Comparison of ENCODE assay signal across 18 mouse cellular contexts in genomic region chr6:120957331-120957730, GRCm38 (mm10). TPM values are rescaled to one million over a fixed set of nuclear protein-coding genes. Genes with fewer than 3 reads are reported as not detected.
DNase-seq lines count a peak whose midpoint lies in the region; ATAC-seq lines count a peak whose summit lies in the region.
"Had no signal": no experiment of that assay in that cellular context is flagged by ENCODE, and none has a peak within 500 bp of the region (broad histone marks: within the 10 kb centered on the region; RNA-seq: fewer than 3 reads in every experiment).

No protein-coding gene starts in this region.

- 70% methylated on average over 4 of the region's 4 CpGs for WGBS in heart, embryonic 16.5 days
- 34% methylated on average over 4 of the region's 4 CpGs for WGBS in liver, embryonic 16.5 days (ENCODE audit: insufficient replicate concordance)

- peaks cover 4% of the 10 kb centered on the region; the same call in 1 of the 2 replicates for H3K4me1 ChIP-seq in heart, embryonic 16.5 days (ENCODE audit: control insufficient read depth, insufficient read depth, low read length)
- peaks cover 35% of the 10 kb centered on the region for H3K4me1 ChIP-seq in liver, embryonic 16.5 days (ENCODE audit: control insufficient read depth, low read depth, low read length)
- H3K4me1 ChIP-seq: neural tube, embryonic 13.5 days had no signal

- H3K27me3 ChIP-seq in heart, embryonic 16.5 days (ENCODE audit: control insufficient read depth, insufficient read depth, low read length) = no peaks in the 10 kb centered on the region
- no peaks in the 10 kb centered on the region for H3K27me3 ChIP-seq in liver, embryonic 16.5 days (ENCODE audit: control insufficient read depth, insufficient read depth, low read depth, low read length)
- H3K27me3 ChIP-seq: heart, embryonic 15.5 days; neural tube, embryonic 13.5 days had no signal

- no peak overlapping the region for H3K27ac ChIP-seq in heart, embryonic 16.5 days (ENCODE audit: low read length)
- H3K27ac ChIP-seq in liver, embryonic 16.5 days (ENCODE audit: low read length) = peak overlapping the region; percentile 90
- H3K27ac ChIP-seq: heart, embryonic 15.5 days; hindbrain, embryonic 14.5 days; neural tube, embryonic 13.5 days had no signal

- DNase-seq in heart, adult 11 months = no peak
- peak; percentile 37 for DNase-seq in c-Kit-positive CD71-positive TER-119-negative erythroid progenitor cells, embryonic 14.5 days (ENCODE audit: low read depth)
- DNase-seq in thymus, postnatal 14 days = peak; percentile 79
- DNase-seq in adrenal gland, adult (ENCODE audit: inconsistent age in 2 of 2, low spot score in 1 of 2) = no peak
- DNase-seq in urinary bladder, adult 18-20 months (ENCODE audit: low spot score in 2 of 2) = no peak
- DNase-seq in kidney, postnatal 10 days = no peak
- DNase-seq: cerebellum, adult 2 months; embryo, embryonic 11 days; gastrocnemius, postnatal 14 days; kidney, adult 11 months; kidney, postnatal 4 days; lung, postnatal 14 days had no signal

- peak; percentile 49 for ATAC-seq in heart, embryonic 16.5 days (replicated peaks; ENCODE audit: extremely low read depth, insufficient read depth, low FRiP score)
- ATAC-seq in liver, embryonic 16.5 days (ENCODE audit: low read depth) = peak; percentile 30

- H3K4me2 ChIP-seq in heart, embryonic 16.5 days (ENCODE audit: low read depth, low read length) = no peak overlapping the region
- 0 out of 2 replicates have a peak overlapping the region, but pooled peaks have one; percentile 30 for H3K4me2 ChIP-seq in liver, embryonic 16.5 days (ENCODE audit: low read depth, low read length)
- H3K4me2 ChIP-seq: heart, embryonic 15.5 days; hindbrain, embryonic 14.5 days; neural tube, embryonic 13.5 days had no signal

- H3K9ac ChIP-seq in heart, embryonic 16.5 days (ENCODE audit: low read length) = no peak overlapping the region
- H3K9ac ChIP-seq in liver, embryonic 16.5 days (ENCODE audit: low read depth, low read length) = peak overlapping the region; percentile 41
- H3K9ac ChIP-seq: heart, embryonic 15.5 days; hindbrain, embryonic 14.5 days; neural tube, embryonic 13.5 days had no signal

- no peak overlapping the region for H3K4me3 ChIP-seq in heart, embryonic 16.5 days (ENCODE audit: low read length)
- H3K4me3 ChIP-seq in liver, embryonic 16.5 days (ENCODE audit: low read depth, low read length) = no peak overlapping the region
- H3K4me3 ChIP-seq: erythroblast, embryonic 14.5 days; heart, embryonic 15.5 days; neural tube, embryonic 13.5 days had no signal

- H3K36me3 ChIP-seq in heart, embryonic 16.5 days (ENCODE audit: control insufficient read depth, insufficient read depth) = peaks cover 44% of the 10 kb centered on the region
- H3K36me3 ChIP-seq in liver, embryonic 16.5 days (ENCODE audit: control insufficient read depth, insufficient read depth) = peaks cover 19% of the 10 kb centered on the region

- no peaks in the 10 kb centered on the region for H3K9me3 ChIP-seq in heart, embryonic 16.5 days (replicated peaks; ENCODE audit: control insufficient read depth, low read length)
- H3K9me3 ChIP-seq in liver, embryonic 16.5 days (replicated peaks; ENCODE audit: control insufficient read depth, low read length) = no peaks in the 10 kb centered on the region
- H3K9me3 ChIP-seq: heart, embryonic 15.5 days; neural tube, embryonic 13.5 days had no signal

RNA-seq across cellular contexts. Expression of gene Bid, which starts 40.7 kb away (rescaled TPM):
- 11.0 and 18.3 TPM in 2 replicates for polyA plus RNA-seq in heart, embryonic 16.5 days (2015; fragmentation: Nextera tagmentation; extraction: Ambion mirVana)
- polyA plus RNA-seq in liver, embryonic 16.5 days (2015; fragmentation: Nextera tagmentation; extraction: Ambion mirVana) = 20.2 and 21.5 TPM in 2 replicates

Comparison
In these comparisons a context has a peak if more than half of its experiments do, and no peak if none do; other contexts are left out.
1. DNase-seq: peak in c-Kit-positive CD71-positive TER-119-negative erythroid progenitor cells, embryonic 14.5 days (single experiment) and thymus, postnatal 14 days (single experiment); none in heart, adult 11 months (single experiment), adrenal gland, adult (0 of 2), urinary bladder, adult 18-20 months (0 of 2) and kidney, postnatal 10 days (single experiment).